Mouse (Mus musculus) small intestine, adult 2 months (tissue): ENCODE data around the gene Rsrp1. TPM values are rescaled to one million over a fixed set of nuclear protein-coding genes. Genes with fewer than 3 reads are reported as not detected.
"Not testable (repeated sequence)": the region's sequence is repeated elsewhere in the genome, so short reads cannot be mapped to it uniquely, and the experiment has no call there.

Source experiments
- H3K27ac ChIP-seq: fragments of 200-500 bp; 2 replicates; pipeline ENCODE4 v1.5.1; 2012; ENCODE audit warnings: low read depth, low read length, control low read depth, inconsistent platforms; ENCODE audit not compliant: insufficient read depth
- H3K27me3 ChIP-seq: fragments of 200-500 bp; 2 replicates; pipeline ENCODE4 v1.6.1; 2012; ENCODE audit warnings: mild to moderate bottlenecking, moderate library complexity, low read length, inconsistent platforms; ENCODE audit not compliant: control insufficient read depth, insufficient read depth
- H3K36me3 ChIP-seq: fragments of 200-500 bp; 2 replicates; pipeline ENCODE4 v1.6.1; 2012; ENCODE audit warnings: mild to moderate bottlenecking, low read length, control low read depth, inconsistent platforms; ENCODE audit not compliant: control insufficient read depth, insufficient read depth
- H3K4me1 ChIP-seq: fragments of 200-500 bp; 2 replicates; pipeline ENCODE4 v1.6.1; 2012; ENCODE audit warnings: low read length, inconsistent platforms, mixed read lengths; ENCODE audit not compliant: control insufficient read depth, insufficient read depth, insufficient read length
- H3K4me3 ChIP-seq: fragments of 200-500 bp; 2 replicates; pipeline ENCODE4 v1.5.1; 2012; ENCODE audit warnings: low read depth, mild to moderate bottlenecking, control low read depth, inconsistent platforms, low read length, moderate library complexity
- CTCF ChIP-seq: fragments of 200-500 bp; IDR thresholded peaks from 2 replicates; pipeline ENCODE4 v1.5.1; 2012; ENCODE audit warnings: low read depth, mild to moderate bottlenecking, control low read depth, inconsistent platforms, low read length, moderate library complexity, mixed read lengths; ENCODE audit not compliant: insufficient replicate concordance, insufficient read length; ENCODE audit errors: extremely low read depth
- POLR2A ChIP-seq: fragments of 200-500 bp; IDR thresholded peaks from 2 replicates; pipeline ENCODE4 v1.6.1; 2012; ENCODE audit warnings: low read depth, mild to moderate bottlenecking, control low read depth, inconsistent platforms, low read length, moderate library complexity
- WGBS: fragments of 180-500 bp; shearing (Covaris S2); methylation state at CpG from one replicate; pipeline ENCODE4 v1.1.7; 2018; 5-methylcytosine and 5-hydroxymethylcytosine counted together
- polyA plus RNA-seq: library from polyadenylated mRNA; depleted of rRNA; stranded (reverse); fragments of >200 nt; gene quantifications from 2 replicates; pipeline ENCODE4 v1.2.3, GENCODE M21; 2012

The Rsrp1 gene
- polyA plus RNA-seq, 1 experiment, result 1,409 TPM

DNA sequence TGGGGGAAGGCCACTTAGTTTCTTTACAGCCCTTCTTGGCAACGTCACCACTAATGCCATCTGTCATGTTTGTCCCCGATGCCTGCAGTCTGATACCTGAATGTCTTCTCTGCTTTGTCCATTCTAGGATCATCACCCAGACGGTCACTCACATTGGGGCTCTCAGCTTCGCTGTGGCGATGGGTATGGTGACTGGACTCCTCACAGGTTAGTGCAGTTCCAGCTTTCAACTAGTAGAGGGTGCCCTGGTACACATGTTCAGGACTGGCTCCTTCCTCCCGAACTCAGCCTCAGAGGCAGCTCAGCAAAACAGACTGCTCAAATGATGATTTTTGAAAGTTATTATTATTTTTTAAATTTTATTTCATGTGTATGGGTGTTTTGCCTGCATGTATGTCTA, 31.3 kb upstream of the Rsrp1 start:
- Histone ChIP-seq H3K27me3 (no peaks in the 10 kb centered on the region), H3K27ac (no peak overlapping the region), H3K36me3 (peaks cover 12% of the 10 kb centered on the region), H3K4me3 (no peak overlapping the region), H3K4me1 (no peaks in the 10 kb centered on the region)
- no peak for TF ChIP-seq CTCF
- no peak for TF ChIP-seq POLR2A
- 57% methylated on average over 6 of the region's 6 CpGs for WGBS

DNA sequence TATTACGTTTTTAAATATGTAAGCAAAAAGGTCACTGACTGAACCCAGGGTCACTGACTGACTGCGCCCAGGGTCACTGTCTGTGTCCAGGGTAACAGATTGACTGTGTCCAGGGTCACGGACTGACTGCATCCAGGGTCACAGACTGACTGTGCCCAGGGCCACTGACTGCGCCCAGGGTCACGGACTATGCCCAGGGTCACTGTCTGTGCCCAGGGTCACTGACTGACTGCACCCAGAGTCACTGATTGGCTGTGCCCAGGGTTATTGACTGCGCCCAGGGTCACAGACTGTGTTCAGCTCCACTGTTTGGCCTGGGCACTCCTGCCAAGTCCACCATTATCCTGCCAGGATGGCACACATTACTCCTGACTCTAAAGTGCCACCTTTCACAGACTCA, 26.1 kb upstream of the Rsrp1 start:
- Histone ChIP-seq H3K36me3 (peaks cover 44% of the 10 kb centered on the region), H3K4me1 (no peaks in the 10 kb centered on the region), H3K27ac (no peak overlapping the region), H3K4me3 (no peak overlapping the region), H3K27me3 (no peaks in the 10 kb centered on the region)
- TF ChIP-seq POLR2A, result no peak
- no peak for TF ChIP-seq CTCF
- WGBS, result 90% methylated on average over 6 of the region's 6 CpGs

DNA sequence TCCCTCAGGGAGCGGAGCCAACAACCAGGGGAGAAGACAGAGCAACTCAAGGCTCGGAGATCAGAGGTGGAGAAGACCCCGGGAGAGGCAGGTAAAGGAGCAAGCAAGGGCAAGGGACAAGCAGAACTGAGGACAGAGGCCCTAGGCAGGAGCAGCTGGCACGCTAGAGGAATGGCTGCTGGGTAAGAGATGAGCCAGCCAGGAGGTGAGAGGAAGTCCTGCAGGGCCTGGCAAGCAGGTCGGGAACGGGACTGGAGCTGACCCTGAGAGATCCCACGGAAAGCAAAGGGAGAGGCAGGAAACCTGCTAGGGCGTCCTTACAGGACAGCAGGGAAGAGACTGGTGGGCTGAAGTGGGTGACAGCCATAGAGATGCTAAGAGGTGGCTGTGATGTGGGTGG, 22.3 kb upstream of the Rsrp1 start:
- Histone ChIP-seq H3K36me3 (peaks cover 73% of the 10 kb centered on the region), H3K27ac (no peak overlapping the region), H3K4me3 (no peak overlapping the region), H3K4me1 (no peaks in the 10 kb centered on the region), H3K27me3 (no peaks in the 10 kb centered on the region)
- 94% methylated on average over 8 of the region's 8 CpGs for WGBS
- TF ChIP-seq CTCF, result no peak
- no peak for TF ChIP-seq POLR2A

DNA sequence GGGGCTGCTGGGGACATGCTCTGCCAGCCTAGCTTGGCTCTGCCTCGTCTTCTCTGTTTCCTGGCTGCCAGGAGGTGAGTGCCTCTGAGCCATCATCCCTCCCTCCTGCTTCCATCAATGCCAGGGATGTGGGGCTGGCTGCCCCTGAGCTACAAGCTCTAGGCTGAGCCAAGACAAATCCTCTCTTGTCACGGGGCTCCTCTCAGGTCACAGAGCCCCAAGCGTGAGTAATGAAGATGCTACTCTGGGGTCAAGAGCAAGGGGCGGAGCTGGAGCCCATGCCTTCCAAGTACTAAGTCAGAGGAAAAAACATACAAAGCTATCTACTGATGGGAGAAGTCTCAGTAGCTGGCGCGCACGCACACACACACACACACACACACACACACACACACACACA, 20.3 kb upstream of the Rsrp1 start:
- Histone ChIP-seq H3K4me1 (no peaks in the 10 kb centered on the region), H3K36me3 (peaks cover 81% of the 10 kb centered on the region), H3K4me3 (no peak overlapping the region), H3K27me3 (no peaks in the 10 kb centered on the region), H3K27ac (no peak overlapping the region)
- TF ChIP-seq CTCF, result no peak
- TF ChIP-seq POLR2A, result no peak
- 86% methylated on average over 6 of the region's 7 CpGs for WGBS

DNA sequence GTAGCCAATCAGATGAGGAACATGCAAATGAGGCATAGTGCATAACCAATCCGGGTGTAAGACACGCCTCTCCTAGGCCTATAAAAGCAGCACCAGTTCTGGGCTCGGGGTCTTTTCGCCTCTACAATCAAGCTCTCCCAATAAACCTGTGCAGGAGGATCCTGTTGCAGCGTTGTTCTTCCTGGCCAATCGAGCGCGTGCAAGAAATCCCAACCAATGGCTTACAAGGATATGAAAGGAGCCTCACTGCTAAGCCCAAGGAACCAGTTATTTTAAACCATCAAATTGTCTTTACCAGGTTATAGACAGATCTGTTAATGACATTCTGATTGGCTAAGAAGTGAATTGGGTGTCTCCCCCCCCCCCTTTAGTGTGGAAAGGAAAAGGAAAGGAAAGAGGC, 12.0 kb upstream of the Rsrp1 start:
- peaks cover 34% of the 10 kb centered on the region for H3K36me3 ChIP-seq
- not testable (repeated sequence) for H3K4me1 ChIP-seq, H3K27me3 ChIP-seq, H3K27ac ChIP-seq, H3K4me3 ChIP-seq
- WGBS, result over 99% methylated on average over 8 of the region's 8 CpGs

DNA sequence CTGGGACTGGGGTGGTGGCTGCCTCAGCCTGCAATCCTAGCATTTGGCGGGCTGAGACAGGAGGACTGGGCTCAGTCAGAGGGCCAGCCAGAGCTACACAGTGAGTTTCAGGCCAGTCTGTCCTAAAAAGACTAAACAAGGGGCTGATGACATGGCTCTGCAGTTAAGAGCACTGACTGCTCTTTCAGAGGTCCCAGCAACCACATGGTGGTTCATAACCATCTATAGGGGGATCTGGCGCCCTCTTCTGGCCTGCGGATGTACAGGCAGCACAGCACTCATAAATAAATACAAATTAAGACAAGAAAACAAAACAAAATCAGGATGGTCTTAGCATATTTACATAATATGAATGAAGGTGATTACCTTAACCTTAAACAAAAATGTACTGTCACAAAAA, 10.0 kb upstream of the Rsrp1 start:
- 35% methylated on average over 3 of the region's 3 CpGs for WGBS
- no peak overlapping the region for H3K27ac ChIP-seq
- H3K4me1 ChIP-seq, result peaks cover 8% of the 10 kb centered on the region; the same call in 1 of the 2 replicates
- H3K4me3 ChIP-seq, result no peak overlapping the region
- peaks cover 16% of the 10 kb centered on the region for H3K36me3 ChIP-seq
- TF ChIP-seq CTCF (peak; percentile 76; the same call in 1 of the 2 replicates), POLR2A (no peak)
- no peaks in the 10 kb centered on the region for H3K27me3 ChIP-seq

DNA sequence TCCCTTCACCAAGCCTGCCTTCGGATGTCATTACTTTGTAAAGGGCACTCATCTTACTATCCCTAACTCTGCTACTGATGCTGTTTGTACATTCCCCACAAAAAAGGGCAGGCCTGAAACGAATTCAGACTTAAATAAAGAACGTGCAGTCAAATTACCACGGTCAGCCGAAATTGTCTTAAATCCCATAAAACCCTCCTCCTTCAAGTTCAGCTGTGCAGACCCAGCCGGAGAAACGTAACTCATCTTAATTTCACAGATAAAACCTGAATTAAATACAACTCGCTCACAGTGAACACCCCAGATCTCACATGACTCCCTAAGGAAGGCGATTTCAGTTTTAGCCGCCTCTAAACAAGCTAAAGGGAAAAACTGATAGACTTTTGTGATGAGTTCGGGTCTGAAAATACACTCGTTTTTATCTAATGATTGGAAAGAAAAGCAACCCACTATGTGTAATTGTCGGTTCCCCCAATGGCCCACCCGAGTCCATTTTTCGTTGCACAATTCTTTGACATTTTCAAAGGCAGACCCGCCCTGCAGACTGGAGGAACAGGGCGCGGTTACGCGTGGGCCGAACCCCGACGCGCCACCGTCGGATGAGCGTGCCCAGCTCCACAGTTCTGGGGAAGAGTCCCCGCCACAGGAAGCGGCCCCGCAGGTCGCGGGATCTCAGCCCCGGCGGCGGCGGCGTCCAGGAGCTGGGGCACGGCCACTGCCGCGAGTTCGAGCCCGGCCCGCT, 9.1 kb upstream of the Rsrp1 start:
- Histone ChIP-seq H3K27me3 (no peaks in the 10 kb centered on the region), H3K4me1 (peaks cover 9% of the 10 kb centered on the region; the same call in 1 of the 2 replicates)
- under 1% methylated on average over 43 of the region's 43 CpGs for WGBS

DNA sequence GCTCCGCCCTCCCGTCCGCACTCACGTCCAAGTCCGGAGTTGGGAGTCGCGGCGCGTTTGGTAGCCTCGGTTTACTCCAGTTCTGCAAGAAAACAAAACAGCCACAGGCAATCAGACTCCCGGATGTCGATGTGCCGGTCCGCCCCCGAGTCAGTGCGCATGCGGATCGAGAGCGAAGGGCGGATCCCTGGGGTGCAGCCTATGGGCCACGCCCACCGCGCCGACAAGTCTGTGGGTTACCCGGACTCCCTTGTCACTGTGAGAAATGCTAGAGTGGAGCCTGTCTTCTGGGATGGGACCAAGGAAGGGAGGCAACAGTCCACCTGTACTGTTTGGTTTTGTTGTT, 8.6 kb upstream of the Rsrp1 start, which contains the start of gene Tmem50a:
Gene Tmem50a, minus strand, starts transcription at position 161 of the 346 bp plus-strand sequence.
- H3K27me3 ChIP-seq, result no peaks in the 10 kb centered on the region
- peaks cover 6% of the 10 kb centered on the region; the same call in 1 of the 2 replicates for H3K36me3 ChIP-seq
- peak within 1 kb of the TSS; percentile 72 for H3K4me3 ChIP-seq
- H3K4me1 ChIP-seq, result peaks cover 9% of the 10 kb centered on the region; the same call in 1 of the 2 replicates
- under 1% methylated on average over 25 of the region's 25 CpGs for WGBS
- TF ChIP-seq CTCF (no peak), POLR2A (peak; percentile 73)
- H3K27ac ChIP-seq, result peak within 1 kb of the TSS; percentile 85

More for the DNA sequence above, 9.1 kb upstream of the Rsrp1 start:
- H3K36me3 ChIP-seq, result peaks cover 8% of the 10 kb centered on the region
- TF ChIP-seq POLR2A (no peak), CTCF (no peak)
- H3K4me3 ChIP-seq, result peak overlapping the region; percentile 72
- peak overlapping the region; percentile 85 for H3K27ac ChIP-seq
